Mouse (Mus musculus): ENCODE measurements around the gene Capn15.

- TF ChIP-seq ZNF384 (IDR thresholded peaks at IDR 0.05; ENCODE audit: low read depth, low read length) = no peak
- TF ChIP-seq ZC3H11A (IDR thresholded peaks at IDR 0.05; ENCODE audit: borderline replicate concordance, low read depth, low read length) = no peak
- peak; percentile 42; the same call in 1 of the 2 replicates for TF ChIP-seq CHD2 (IDR thresholded peaks at IDR 0.05; ENCODE audit: low read depth, low read length)
- TF ChIP-seq MAFK (IDR thresholded peaks at IDR 0.05; ENCODE audit: insufficient read depth, low read depth, low read length) = no peak
- TF ChIP-seq HCFC1 (IDR thresholded peaks at IDR 0.05; ENCODE audit: borderline replicate concordance, insufficient read depth, low read length) = peak; percentile 97
Observed at GRCm38 (mm10) chr17:25985306-25986294, at the start of gene Capn15.
